ENCODE assay signal across 24 mouse cellular contexts in genomic region chr15:81079255-81079654, GRCm38 (mm10).
DNase-seq lines count a peak whose midpoint lies in the region; ATAC-seq and TF ChIP-seq lines count a peak whose summit lies in the region.
"Had no signal": no experiment of that assay in that cellular context is flagged by ENCODE, and none has a peak within 500 bp of the region (broad histone marks: within the 10 kb centered on the region; RNA-seq: fewer than 3 reads in every experiment).

No protein-coding gene starts in this region.

- no peak for TF ChIP-seq POLR2A in myocyte (IDR thresholded peaks at IDR 0.05; ENCODE audit: insufficient read length, low read depth)

- H3K79me2 ChIP-seq in C2C12 (ENCODE audit: control insufficient read depth, insufficient read depth) (peaks cover 100% of the 10 kb centered on the region), myocyte (ENCODE audit: control insufficient read depth, insufficient read depth) (peaks cover 97% of the 10 kb centered on the region)

- WGBS in heart, embryonic 10.5 days, result 66% methylated on average over 3 of the region's 3 CpGs

- H3K4me3 ChIP-seq in C2C12 (ENCODE audit: insufficient read depth, poor library complexity, severe bottlenecking) (no peak overlapping the region), myocyte (no peak overlapping the region)
- H3K4me3 ChIP-seq in heart, embryonic 10.5 days, result no peak overlapping the region
- H3K4me3 ChIP-seq: embryonic facial prominence, embryonic 13.5 days; embryonic facial prominence, embryonic 15.5 days; erythroblast, embryonic 14.5 days; forebrain, embryonic 10.5 days; forebrain, embryonic 12.5 days had no signal

- H3K27me3 ChIP-seq in C2C12 (ENCODE audit: control insufficient read depth, insufficient read depth, insufficient read length), result no peaks in the 10 kb centered on the region
- no peaks in the 10 kb centered on the region for H3K27me3 ChIP-seq in myocyte (ENCODE audit: control insufficient read depth, insufficient read depth, insufficient read length)
- H3K27me3 ChIP-seq in heart, embryonic 10.5 days (ENCODE audit: insufficient read depth, poor library complexity, severe bottlenecking), result no peaks in the 10 kb centered on the region
- H3K27me3 ChIP-seq: embryonic facial prominence, embryonic 13.5 days; embryonic facial prominence, embryonic 15.5 days; forebrain, embryonic 12.5 days; Patski had no signal

- H3ac ChIP-seq in C2C12 (ENCODE audit: control insufficient read depth, insufficient read length, low read depth) (no peak overlapping the region), myocyte (ENCODE audit: control insufficient read depth, insufficient read length) (no peak overlapping the region)

- no peak for TF ChIP-seq CTCF in C2C12 (IDR thresholded peaks at IDR 0.05; ENCODE audit: control insufficient read depth, insufficient read depth, insufficient read length)

- DNase-seq in heart, embryonic 10.5 days (ENCODE audit: low spot score), result no peak
- DNase-seq in urinary bladder, postnatal 10 days (ENCODE audit: low spot score), result no peak
- DNase-seq: adrenal gland, adult 8-10 months; adrenal gland, postnatal 14 days; adrenal gland, postnatal 36 days; B cell, adult 2 months; cerebellum, adult 18-20 months; cerebellum, adult 8-10 months; cerebellum, adult 9-11 months; cerebellum, postnatal 14 days; cerebellum, postnatal 36 days; embryo, embryonic 11 days had no signal

- no peak for ATAC-seq in granulocyte monocyte progenitor cell, adult 5-6 weeks (replicated peaks; ENCODE audit: poor library complexity, severe bottlenecking)
- ATAC-seq: activated CD4-positive, CD25-positive, alpha-beta regulatory T cell, adult 4 months; forebrain, embryonic 14.5 days; forebrain, embryonic 16.5 days; Patski had no signal

- peaks cover 94% of the 10 kb centered on the region for H3K79me3 ChIP-seq in C2C12 (ENCODE audit: low read depth)

- no peak overlapping the region for H3K27ac ChIP-seq in heart, embryonic 10.5 days
- H3K27ac ChIP-seq: embryonic facial prominence, embryonic 13.5 days; embryonic facial prominence, embryonic 15.5 days; forebrain, embryonic 10.5 days; forebrain, embryonic 12.5 days had no signal

- H3K36me3 ChIP-seq in C2C12 (ENCODE audit: control insufficient read depth, insufficient read depth) (peaks cover 16% of the 10 kb centered on the region), myocyte (ENCODE audit: control insufficient read depth, insufficient read depth) (no peaks in the 10 kb centered on the region)
- H3K36me3 ChIP-seq in heart, embryonic 10.5 days, result no peaks in the 10 kb centered on the region
- H3K36me3 ChIP-seq: forebrain, embryonic 10.5 days; forebrain, embryonic 12.5 days had no signal

- peak overlapping the region; percentile 30 for H3K4me2 ChIP-seq in myocyte (ENCODE audit: low read depth)
- H3K4me2 ChIP-seq: embryonic facial prominence, embryonic 13.5 days; embryonic facial prominence, embryonic 15.5 days; forebrain, embryonic 12.5 days had no signal

- no peaks in the 10 kb centered on the region for H3K9me3 ChIP-seq in heart, embryonic 10.5 days
- H3K9me3 ChIP-seq: embryonic facial prominence, embryonic 13.5 days; embryonic facial prominence, embryonic 15.5 days; forebrain, embryonic 10.5 days; forebrain, embryonic 12.5 days had no signal

- H3K4me1 ChIP-seq in heart, embryonic 10.5 days, result 0 out of 2 replicates have a peak, but pooled peaks cover 6% of the 10 kb centered on the region
- H3K4me1 ChIP-seq: forebrain, embryonic 10.5 days; forebrain, embryonic 12.5 days had no signal

TF ChIP-seq in C2C12, 6 proteins besides CTCF, POLR2A, EP300 and RAD21:
- peak; percentile 19 for TF ChIP-seq MAX (IDR thresholded peaks at IDR 0.05)
- TF ChIP-seq USF1 (IDR thresholded peaks at IDR 0.05; ENCODE audit: low read depth), result no peak
- TF ChIP-seq FOSL1 (IDR thresholded peaks at IDR 0.05; ENCODE audit: insufficient read depth, low read length, poor library complexity, severe bottlenecking), result peak; percentile 91
- peak; percentile 98 for TF ChIP-seq MYOD1 (IDR thresholded peaks at IDR 0.05; ENCODE audit: control insufficient read depth, insufficient read length, low read depth)
- TF ChIP-seq MYOG (IDR thresholded peaks at IDR 0.05; ENCODE audit: control insufficient read depth, extremely low read depth, insufficient read length), result no peak
- no peak for TF ChIP-seq CEBPB (IDR thresholded peaks at IDR 0.05; ENCODE audit: low read depth)

TF ChIP-seq in myocyte, 11 proteins besides CTCF, POLR2A, EP300 and RAD21:
- no peak for TF ChIP-seq TCF3 (IDR thresholded peaks at IDR 0.05; ENCODE audit: insufficient read length, low read depth)
- TF ChIP-seq MYOG (IDR thresholded peaks at IDR 0.05; ENCODE audit: control insufficient read depth in 1 of 3, insufficient read depth in 1 of 3, insufficient read length in 2 of 3, low read depth in 2 of 3), result peak in 1 of 3 experiments; percentile 45
- peak; percentile 19 for TF ChIP-seq POLR2AphosphoS2 (IDR thresholded peaks at IDR 0.05; ENCODE audit: insufficient read length, low read depth)
- TF ChIP-seq MYOD1 (IDR thresholded peaks at IDR 0.05; ENCODE audit: control insufficient read depth in 1 of 3, insufficient read length in 2 of 3, low read depth in 2 of 3), result peak in 2 of 3 experiments; percentile 68 to 91
- no peak for TF ChIP-seq USF1 (IDR thresholded peaks at IDR 0.05; ENCODE audit: low read depth)
- peak; percentile 5 for TF ChIP-seq TCF12 (IDR thresholded peaks at IDR 0.05; ENCODE audit: insufficient read depth, poor library complexity, severe bottlenecking)
